Mouse (Mus musculus): ENCODE measurements around the gene D6Wsu163e. TPM values are rescaled to one million over a fixed set of nuclear protein-coding genes. Genes with fewer than 3 reads are reported as not detected.

D6Wsu163e gene
- polyA plus RNA-seq, 1 experiment from 2014 or later, result 20.1 TPM

DNA sequence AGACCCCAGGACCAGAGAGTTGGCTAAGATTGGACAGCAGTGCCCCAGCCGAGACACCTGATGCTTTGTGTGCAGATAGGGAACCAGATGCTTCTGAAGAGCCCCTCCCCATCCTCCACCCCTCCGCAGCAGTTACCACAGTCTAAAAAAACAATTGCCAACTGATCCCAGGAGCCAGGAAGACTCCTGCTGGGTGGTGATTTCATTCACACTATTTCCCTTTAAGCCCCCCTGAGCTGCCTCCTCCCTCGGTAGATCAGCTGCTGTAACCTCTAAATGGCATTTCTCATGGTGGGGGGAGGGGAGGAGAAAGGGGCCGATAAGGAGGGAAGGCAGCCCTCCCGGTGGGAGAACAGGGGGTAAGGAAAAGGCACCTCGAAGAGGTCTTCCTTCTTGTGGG is 79.5 kb downstream of the D6Wsu163e start:
- ATAC-seq (ENCODE audit: low read depth), result no peak
- no peak overlapping the region for H3K27ac ChIP-seq (ENCODE audit: low read length)
- no peaks in the 10 kb centered on the region for H3K9me3 ChIP-seq (ENCODE audit: control insufficient read depth, low read length)
- peaks cover 15% of the 10 kb centered on the region for H3K27me3 ChIP-seq (ENCODE audit: control insufficient read depth, insufficient read depth, low read depth, low read length)
- WGBS, result 4% methylated on average over 6 of the region's 6 CpGs
- H3K36me3 ChIP-seq (ENCODE audit: control insufficient read depth, insufficient read depth, low read length), result no peaks in the 10 kb centered on the region
- no peaks in the 10 kb centered on the region for H3K4me1 ChIP-seq (replicated peaks; ENCODE audit: control insufficient read depth, insufficient read depth, low read length)
- H3K4me2 ChIP-seq (ENCODE audit: low read depth, low read length), result no peak overlapping the region
- no peak overlapping the region for H3K4me3 ChIP-seq (ENCODE audit: low read length)
- H3K9ac ChIP-seq (ENCODE audit: low read length), result no peak overlapping the region

DNA sequence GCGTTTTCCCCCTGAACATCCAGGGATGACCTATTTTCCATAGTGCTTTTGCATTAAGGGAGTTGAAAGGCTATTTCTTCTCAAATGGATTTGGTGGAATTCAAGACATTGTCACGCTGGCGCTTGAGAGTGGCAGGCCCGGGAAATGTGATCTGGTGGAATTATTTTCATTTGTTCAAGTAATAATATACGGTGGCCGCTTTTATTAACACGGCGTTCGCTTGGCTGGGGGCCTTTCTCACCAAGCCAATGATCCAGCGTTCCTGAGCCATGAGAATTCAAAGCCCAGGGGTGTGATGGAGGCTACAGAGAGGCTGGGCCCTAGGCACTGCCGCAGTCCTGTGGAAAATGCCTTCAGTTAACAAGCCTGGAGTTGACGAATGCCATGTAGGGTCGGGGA is 80.7 kb downstream of the D6Wsu163e start:
- ATAC-seq (ENCODE audit: low read depth), result no peak
- H3K27ac ChIP-seq (ENCODE audit: low read length), result no peak overlapping the region
- H3K9ac ChIP-seq (ENCODE audit: low read length), result no peak overlapping the region
- no peaks in the 10 kb centered on the region for H3K9me3 ChIP-seq (ENCODE audit: control insufficient read depth, low read length)
- 13% methylated on average over 13 of the region's 13 CpGs for WGBS
- H3K36me3 ChIP-seq (ENCODE audit: control insufficient read depth, insufficient read depth, low read length), result no peaks in the 10 kb centered on the region
- H3K4me1 ChIP-seq (replicated peaks; ENCODE audit: control insufficient read depth, insufficient read depth, low read length), result no peaks in the 10 kb centered on the region
- peaks cover 15% of the 10 kb centered on the region for H3K27me3 ChIP-seq (ENCODE audit: control insufficient read depth, insufficient read depth, low read depth, low read length)
- H3K4me2 ChIP-seq (ENCODE audit: low read depth, low read length), result no peak overlapping the region
- H3K4me3 ChIP-seq (ENCODE audit: low read length), result no peak overlapping the region

DNA sequence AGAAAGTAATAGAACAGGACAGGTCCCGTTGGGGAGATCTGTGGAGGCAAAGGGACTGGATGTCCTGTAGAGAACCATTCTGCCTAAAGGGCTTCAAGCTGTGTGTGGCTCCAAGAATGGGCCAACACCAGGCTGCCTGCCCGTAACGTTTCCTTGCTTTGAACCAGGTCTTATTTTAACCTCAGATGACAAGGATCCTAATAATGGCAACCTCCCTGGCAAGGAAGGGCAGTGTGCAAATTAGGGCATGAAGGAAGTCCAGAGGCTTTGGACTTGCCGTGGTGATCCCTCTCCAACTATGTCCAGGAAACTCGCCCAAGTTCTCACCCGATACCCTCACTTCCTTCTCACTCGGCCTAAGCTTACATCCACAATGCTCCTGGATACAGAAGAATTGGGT is 85.1 kb downstream of the D6Wsu163e start:
- H3K9ac ChIP-seq (ENCODE audit: low read length), result no peak overlapping the region
- no peak for ATAC-seq (ENCODE audit: low read depth)
- H3K4me1 ChIP-seq (replicated peaks; ENCODE audit: control insufficient read depth, insufficient read depth, low read length), result no peaks in the 10 kb centered on the region
- H3K27me3 ChIP-seq (ENCODE audit: control insufficient read depth, insufficient read depth, low read depth, low read length), result peaks cover 9% of the 10 kb centered on the region
- WGBS, result 66% methylated on average over 7 of the region's 7 CpGs
- no peaks in the 10 kb centered on the region for H3K9me3 ChIP-seq (ENCODE audit: control insufficient read depth, low read length)
- H3K27ac ChIP-seq (ENCODE audit: low read length), result no peak overlapping the region
- no peaks in the 10 kb centered on the region for H3K36me3 ChIP-seq (ENCODE audit: control insufficient read depth, insufficient read depth, low read length)
- H3K4me3 ChIP-seq (ENCODE audit: low read length), result no peak overlapping the region
- H3K4me2 ChIP-seq (ENCODE audit: low read depth, low read length), result no peak overlapping the region

Other genes starting within 250 kb of the D6Wsu163e start
- 1.6 TPM in 2 replicates for gene Kcna6, start 199.3 kb upstream of the D6Wsu163e start, polyA plus RNA-seq (2015; fragmentation: Nextera tagmentation; extraction: Ambion mirVana)
- 197 TPM in 2 replicates for gene Ndufa9, start 90.8 kb upstream of the D6Wsu163e start, polyA plus RNA-seq (2015; fragmentation: Nextera tagmentation; extraction: Ambion mirVana)
- not detected in 2 replicates for gene Akap3, start 86.9 kb upstream of the D6Wsu163e start, polyA plus RNA-seq (2015; fragmentation: Nextera tagmentation; extraction: Ambion mirVana)
- 0.19 and 0.21 TPM in 2 replicates for gene Dyrk4, start 18.1 kb upstream of the D6Wsu163e start, polyA plus RNA-seq (2015; fragmentation: Nextera tagmentation; extraction: Ambion mirVana)
- 61.1 and 64.9 TPM in 2 replicates for gene Rad51ap1, start 375 bp upstream of the D6Wsu163e start, polyA plus RNA-seq (2015; fragmentation: Nextera tagmentation; extraction: Ambion mirVana)
- 0.04 and 0.09 TPM in 2 replicates for gene Fgf6, start 75.6 kb downstream of the D6Wsu163e start, polyA plus RNA-seq (2015; fragmentation: Nextera tagmentation; extraction: Ambion mirVana)
- gene Fgf23, start 132.9 kb downstream of the D6Wsu163e start, polyA plus RNA-seq (2015; fragmentation: Nextera tagmentation; extraction: Ambion mirVana), result not detected in 2 replicates
- 2.5 and 2.8 TPM in 2 replicates for gene Tigar, start 169.6 kb downstream of the D6Wsu163e start, polyA plus RNA-seq (2015; fragmentation: Nextera tagmentation; extraction: Ambion mirVana)
- gene Ccnd2, start 212.2 kb downstream of the D6Wsu163e start, polyA plus RNA-seq (2015; fragmentation: Nextera tagmentation; extraction: Ambion mirVana), result 458 and 500 TPM in 2 replicates